Mouse (Mus musculus) neural tube, embryonic 14.5 days (tissue): ENCODE measurements at regions not wholly inside any gene's neighbourhood (a gene's known extent, or its start where the extent isn't known, plus 50 kb on each side); places are given as distances from the start of the nearest gene placed in this dataset.

Experiments
- ATAC-seq: fragments of 200-750 bp; cut with Nextera tagmentation; 2 replicates; pipeline ENCODE4 v1.8.0; 2017; ENCODE audit warnings: low read depth, mild to moderate bottlenecking, moderate TSS enrichment, moderate library complexity
- H3K27ac ChIP-seq: fragments of 300-500 bp; sonication (generic); 2 replicates; pipeline ENCODE4 v1.5.1; 2014; ENCODE audit warnings: low read depth, mild to moderate bottlenecking, control low read depth, low read length, moderate library complexity, mixed read lengths
- H3K27me3 ChIP-seq: fragments of 300-500 bp; sonication (generic); 2 replicates; pipeline ENCODE4 v1.6.1; 2014; ENCODE audit warnings: low read length; ENCODE audit not compliant: control insufficient read depth, insufficient read depth
- H3K36me3 ChIP-seq: fragments of 300-500 bp; sonication (generic); 2 replicates; pipeline ENCODE4 v1.6.1; 2014; ENCODE audit warnings: low read length, mixed read lengths; ENCODE audit not compliant: control insufficient read depth, insufficient read depth
- H3K4me1 ChIP-seq: fragments of 300-500 bp; sonication (generic); 2 replicates; pipeline ENCODE4 v1.6.1; 2014; ENCODE audit warnings: low read length; ENCODE audit not compliant: control insufficient read depth, insufficient read depth
- H3K4me2 ChIP-seq: fragments of 300-500 bp; sonication (generic); 2 replicates; pipeline ENCODE4 v1.6.1; 2014; ENCODE audit warnings: mild to moderate bottlenecking, low read depth, low read length, control low read depth
- H3K4me3 ChIP-seq: fragments of 300-500 bp; sonication (generic); 2 replicates; pipeline ENCODE4 v1.5.1; 2014; ENCODE audit warnings: low read depth, low read length, control low read depth, mixed read lengths
- H3K9ac ChIP-seq: fragments of 300-500 bp; sonication (generic); replicated peaks from 2 replicates; pipeline ENCODE4 v1.6.1; 2014; ENCODE audit warnings: low read depth, mild to moderate bottlenecking, control low read depth, low read length, mixed read lengths
- H3K9me3 ChIP-seq: fragments of 300-500 bp; sonication (generic); 2 replicates; pipeline ENCODE4 v1.6.1; 2016; ENCODE audit warnings: low read length; ENCODE audit not compliant: control insufficient read depth
- WGBS: fragments of 180-500 bp; shearing (Covaris S2); extraction: QIAGEN DNeasy Blood & Tissue Kit; methylation state at CpG from one replicate; pipeline ENCODE4 v1.1.7; 2014; 5-methylcytosine and 5-hydroxymethylcytosine counted together

- 74% methylated on average over 7 of the region's 7 CpGs for WGBS
- H3K27ac ChIP-seq: no peak overlapping the region
- H3K4me3 ChIP-seq: no peak overlapping the region
- H3K27me3 ChIP-seq: no peaks in the 10 kb centered on the region
- no peak overlapping the region for H3K9ac ChIP-seq
- no peaks in the 10 kb centered on the region for H3K36me3 ChIP-seq
- ATAC-seq: no peak
- no peaks in the 10 kb centered on the region for H3K4me1 ChIP-seq
- H3K9me3 ChIP-seq: no peaks in the 10 kb centered on the region
- no peak overlapping the region for H3K4me2 ChIP-seq
These were observed 50.6 kb upstream of the Larp1 start for GRCm38 (mm10) chr11:57958233-57958632.

- Histone ChIP-seq H3K4me2 (no peak overlapping the region), H3K4me1 (no peaks in the 10 kb centered on the region), H3K4me3 (no peak overlapping the region), H3K27ac (no peak overlapping the region), H3K36me3 (no peaks in the 10 kb centered on the region), H3K9ac (no peak overlapping the region), H3K9me3 (no peaks in the 10 kb centered on the region), H3K27me3 (no peaks in the 10 kb centered on the region)
- 90% methylated on average over 9 of the region's 9 CpGs for WGBS
- ATAC-seq: no peak
These were observed 52.0 kb upstream of the Larp1 start for GRCm38 (mm10) chr11:57956909-57957308.

DNA sequence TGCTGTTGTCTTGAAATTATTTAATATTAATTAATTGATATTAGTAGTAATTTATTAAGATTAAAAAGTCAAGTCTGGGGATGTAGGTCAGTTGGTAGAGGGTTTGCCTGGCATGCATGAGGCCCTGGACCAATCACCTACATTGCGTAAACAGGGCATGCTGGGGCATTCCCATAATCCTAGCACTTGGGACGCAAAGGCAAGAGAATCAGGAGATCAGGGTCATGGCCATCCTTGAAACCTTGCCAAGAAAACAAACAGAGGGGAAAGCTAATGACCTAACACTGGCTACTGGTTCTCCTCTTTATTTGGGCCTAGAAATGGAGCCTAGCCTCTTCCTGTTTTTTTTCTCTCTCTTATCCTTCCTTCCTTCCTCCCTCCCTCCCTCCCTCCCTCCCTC lies 52.8 kb upstream of the Larp1 start:
- Histone ChIP-seq H3K4me3 (no peak overlapping the region), H3K27ac (no peak overlapping the region), H3K4me2 (no peak overlapping the region), H3K36me3 (no peaks in the 10 kb centered on the region), H3K27me3 (no peaks in the 10 kb centered on the region), H3K9ac (no peak overlapping the region), H3K9me3 (no peaks in the 10 kb centered on the region), H3K4me1 (no peaks in the 10 kb centered on the region)
- ATAC-seq: no peak
- WGBS: 88% methylated on average over 2 of the region's 2 CpGs

- H3K27ac ChIP-seq: no peak overlapping the region
- no peak overlapping the region for H3K9ac ChIP-seq
- ATAC-seq: no peak
- no peaks in the 10 kb centered on the region for H3K36me3 ChIP-seq
- H3K4me2 ChIP-seq: no peak overlapping the region
- 88% methylated on average over 7 of the region's 7 CpGs for whole genome bisulfite sequencing
- no peak overlapping the region for H3K4me3 ChIP-seq
- no peaks in the 10 kb centered on the region for H3K27me3 ChIP-seq
- H3K4me1 ChIP-seq: no peaks in the 10 kb centered on the region
- H3K9me3 ChIP-seq: no peaks in the 10 kb centered on the region
These were observed 53.4 kb upstream of the Larp1 start for GRCm38 (mm10) chr11:57955476-57955875.

DNA sequence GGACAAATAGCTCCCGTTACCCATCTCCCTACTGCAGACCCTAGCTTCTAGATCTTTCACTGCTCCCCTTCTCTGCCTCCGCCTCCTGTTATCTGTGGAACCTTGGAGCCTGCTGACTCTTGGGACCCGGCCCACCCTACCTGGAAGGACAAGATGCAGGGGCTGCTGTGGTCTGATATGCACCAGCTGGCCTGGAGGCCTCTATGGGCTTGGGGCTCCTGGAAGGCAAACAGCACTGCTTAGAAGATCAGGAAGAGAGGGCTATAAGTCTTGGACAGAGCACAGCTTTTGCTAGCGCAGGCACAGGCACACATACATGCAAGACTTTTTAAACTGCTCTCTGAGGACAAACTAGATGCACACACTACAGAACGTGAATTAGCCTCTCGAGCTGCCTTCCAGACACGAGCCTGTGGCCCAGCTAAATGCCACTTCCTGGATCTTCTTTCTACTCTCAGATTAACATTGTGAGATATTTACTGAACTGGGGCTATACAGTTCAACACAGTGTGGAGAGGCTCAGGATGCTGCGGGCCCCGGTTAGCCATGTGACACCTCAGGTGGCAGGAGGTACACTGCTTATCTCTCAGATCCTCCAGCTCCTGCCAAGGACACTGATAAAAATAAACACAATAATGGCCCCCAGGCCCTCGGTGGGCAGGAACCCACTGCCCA lies 54.2 kb upstream of the Larp1 start:
- H3K4me2 ChIP-seq: no peak overlapping the region
- H3K4me1 ChIP-seq: no peaks in the 10 kb centered on the region
- ATAC-seq: no peak
- WGBS: 73% methylated on average over 10 of the region's 10 CpGs
- H3K9me3 ChIP-seq: no peaks in the 10 kb centered on the region
- H3K4me3 ChIP-seq: no peak overlapping the region
- H3K9ac ChIP-seq: no peak overlapping the region
- H3K27me3 ChIP-seq: no peaks in the 10 kb centered on the region
- no peak overlapping the region for H3K27ac ChIP-seq
- H3K36me3 ChIP-seq: no peaks in the 10 kb centered on the region

- WGBS: 76% methylated on average over 7 of the region's 7 CpGs
- H3K36me3 ChIP-seq: no peaks in the 10 kb centered on the region
- H3K27me3 ChIP-seq: no peaks in the 10 kb centered on the region
- no peaks in the 10 kb centered on the region for H3K4me1 ChIP-seq
- ATAC-seq: no peak
- no peak overlapping the region for H3K4me2 ChIP-seq
- no peak overlapping the region for H3K27ac ChIP-seq
- no peak overlapping the region for H3K9ac ChIP-seq
- H3K4me3 ChIP-seq: no peak overlapping the region
- no peaks in the 10 kb centered on the region for H3K9me3 ChIP-seq
These were observed 55.2 kb upstream of the Larp1 start for GRCm38 (mm10) chr11:57953694-57954093.

DNA sequence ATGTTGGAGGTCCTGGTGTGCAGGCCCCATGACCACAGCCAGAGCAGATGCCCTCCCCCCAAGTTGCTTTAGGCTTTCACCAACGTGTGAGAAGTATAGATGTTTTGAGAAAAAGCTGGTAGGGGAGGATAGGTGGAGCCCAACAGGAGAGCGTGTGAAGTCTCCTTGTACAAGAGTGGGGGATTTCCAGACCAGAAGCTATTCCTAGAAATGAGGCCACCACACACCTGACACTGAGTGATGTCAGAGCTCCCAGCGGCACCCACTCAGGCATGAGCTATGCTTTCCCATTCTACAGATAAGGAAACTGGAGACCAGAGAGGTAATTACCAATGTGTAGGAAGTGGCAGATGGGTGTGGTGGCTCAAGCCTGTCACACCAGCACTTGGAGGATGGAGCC lies 56.2 kb upstream of the Larp1 start:
- H3K36me3 ChIP-seq: no peaks in the 10 kb centered on the region
- no peak overlapping the region for H3K4me3 ChIP-seq
- ATAC-seq: no peak
- no peaks in the 10 kb centered on the region for H3K4me1 ChIP-seq
- H3K9me3 ChIP-seq: no peaks in the 10 kb centered on the region
- no peak overlapping the region for H3K9ac ChIP-seq
- H3K4me2 ChIP-seq: no peak overlapping the region
- 76% methylated on average over 3 of the region's 3 CpGs for WGBS
- no peaks in the 10 kb centered on the region for H3K27me3 ChIP-seq
- no peak overlapping the region for H3K27ac ChIP-seq

DNA sequence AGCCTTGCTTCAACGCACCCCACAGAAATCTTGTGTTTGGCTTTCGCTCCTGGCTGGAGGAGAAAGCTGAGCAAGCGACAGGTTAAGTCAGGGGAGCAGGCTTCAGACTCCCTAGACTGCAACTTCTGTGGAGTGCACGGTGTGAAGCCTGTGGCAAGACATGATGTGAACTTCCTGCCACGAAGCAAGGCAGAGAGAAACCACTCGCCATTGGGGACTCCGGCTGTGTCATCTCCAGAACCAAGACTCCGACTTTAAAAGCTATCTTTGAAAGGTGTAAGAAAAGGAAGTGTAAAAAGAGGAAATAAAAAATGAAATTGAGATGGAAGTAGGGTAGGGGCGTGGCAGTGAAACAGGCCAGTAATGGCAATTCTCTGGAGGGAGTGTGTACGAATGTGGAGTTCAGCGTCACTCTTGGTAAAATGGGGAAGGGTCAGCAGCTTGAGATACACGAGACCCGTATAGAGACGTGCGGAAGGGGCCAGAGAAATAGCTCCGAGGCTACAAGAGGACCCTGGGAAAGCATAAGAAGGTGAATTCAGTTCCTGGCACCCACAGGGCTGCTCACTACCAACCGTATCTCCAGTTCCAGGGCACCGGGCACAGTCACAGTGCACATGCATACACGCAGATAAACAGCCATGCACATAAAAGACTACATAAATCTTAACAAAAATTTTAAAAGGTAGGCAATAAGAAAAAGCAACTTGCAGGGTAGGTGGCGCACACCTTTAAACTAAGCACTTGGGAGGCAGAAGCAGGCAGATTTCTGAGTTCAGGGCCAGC lies 57.1 kb upstream of the Larp1 start:
- Histone ChIP-seq H3K4me2 (no peak overlapping the region), H3K27ac (no peak overlapping the region), H3K27me3 (no peaks in the 10 kb centered on the region), H3K4me3 (no peak overlapping the region), H3K4me1 (no peaks in the 10 kb centered on the region), H3K36me3 (no peaks in the 10 kb centered on the region), H3K9ac (no peak overlapping the region), H3K9me3 (no peaks in the 10 kb centered on the region)
- ATAC-seq: no peak
- WGBS: 85% methylated on average over 20 of the region's 20 CpGs

GRCm38 (mm10) chr11:57950989-57951388 lies 57.9 kb upstream of the Larp1 start:
- WGBS: 0% methylated on average over 4 of the region's 4 CpGs
- no peaks in the 10 kb centered on the region for H3K36me3 ChIP-seq
- no peak overlapping the region for H3K4me2 ChIP-seq
- H3K27ac ChIP-seq: no peak overlapping the region
- no peak overlapping the region for H3K4me3 ChIP-seq
- ATAC-seq: no peak
- no peaks in the 10 kb centered on the region for H3K9me3 ChIP-seq
- no peaks in the 10 kb centered on the region for H3K27me3 ChIP-seq
- H3K9ac ChIP-seq: no peak overlapping the region
- H3K4me1 ChIP-seq: no peaks in the 10 kb centered on the region
